Mouse (Mus musculus): ENCODE data around the gene Gpc5. TPM values are rescaled to one million over a fixed set of nuclear protein-coding genes. Genes with fewer than 3 reads are reported as not detected.

The Gpc5 gene
- polyA plus RNA-seq, 1 experiment = not detected

GRCm38 (mm10) chr14:116162586-116162985, 1070.6 kb downstream of the Gpc5 start:
- 76% methylated on average over 2 of the region's 2 CpGs for WGBS

GRCm38 (mm10) chr14:116167401-116167800, 1075.4 kb downstream of the Gpc5 start:
- no peaks in the 10 kb centered on the region for H3K4me1 ChIP-seq (ENCODE audit: control insufficient read depth, insufficient read depth, insufficient read length, low read length)
- TF ChIP-seq CTCF (IDR thresholded peaks at IDR 0.05; ENCODE audit: extremely low read depth, insufficient read length, insufficient replicate concordance, low read depth, low read length) = no peak
- TF ChIP-seq POLR2A (IDR thresholded peaks at IDR 0.05; ENCODE audit: low read depth, low read length) = no peak
- H3K36me3 ChIP-seq (ENCODE audit: control insufficient read depth, insufficient read depth, low read length) = no peaks in the 10 kb centered on the region
- H3K27ac ChIP-seq (ENCODE audit: insufficient read depth, low read depth, low read length) = no peak overlapping the region
- H3K4me3 ChIP-seq (ENCODE audit: low read depth, low read length) = no peak overlapping the region
- H3K27me3 ChIP-seq (ENCODE audit: control insufficient read depth, insufficient read depth, low read length) = no peaks in the 10 kb centered on the region

More at GRCm38 (mm10) chr14:116162586-116162985, 1070.6 kb downstream of the Gpc5 start:
- TF ChIP-seq POLR2A (IDR thresholded peaks at IDR 0.05; ENCODE audit: low read depth, low read length) (no peak), CTCF (IDR thresholded peaks at IDR 0.05; ENCODE audit: extremely low read depth, insufficient read length, insufficient replicate concordance, low read depth, low read length) (no peak)
- Histone ChIP-seq H3K27ac (ENCODE audit: insufficient read depth, low read depth, low read length) (no peak overlapping the region), H3K4me3 (ENCODE audit: low read depth, low read length) (no peak overlapping the region), H3K4me1 (ENCODE audit: control insufficient read depth, insufficient read depth, insufficient read length, low read length) (no peaks in the 10 kb centered on the region), H3K27me3 (ENCODE audit: control insufficient read depth, insufficient read depth, low read length) (no peaks in the 10 kb centered on the region), H3K36me3 (ENCODE audit: control insufficient read depth, insufficient read depth, low read length) (no peaks in the 10 kb centered on the region)

- TF ChIP-seq POLR2A (IDR thresholded peaks at IDR 0.05; ENCODE audit: low read depth, low read length) (no peak), CTCF (IDR thresholded peaks at IDR 0.05; ENCODE audit: extremely low read depth, insufficient read length, insufficient replicate concordance, low read depth, low read length) (no peak)
- H3K4me1 ChIP-seq (ENCODE audit: control insufficient read depth, insufficient read depth, insufficient read length, low read length) = no peaks in the 10 kb centered on the region
- H3K36me3 ChIP-seq (ENCODE audit: control insufficient read depth, insufficient read depth, low read length) = no peaks in the 10 kb centered on the region
- no peak overlapping the region for H3K27ac ChIP-seq (ENCODE audit: insufficient read depth, low read depth, low read length)
- WGBS = 69% methylated on average over 5 of the region's 5 CpGs
- H3K4me3 ChIP-seq (ENCODE audit: low read depth, low read length) = no peak overlapping the region
- H3K27me3 ChIP-seq (ENCODE audit: control insufficient read depth, insufficient read depth, low read length) = no peaks in the 10 kb centered on the region
These were observed 1077.1 kb downstream of the Gpc5 start for GRCm38 (mm10) chr14:116169129-116169528.

GRCm38 (mm10) chr14:116186981-116187380, 1095.0 kb downstream of the Gpc5 start:
- Histone ChIP-seq H3K4me1 (ENCODE audit: control insufficient read depth, insufficient read depth, insufficient read length, low read length) (no peaks in the 10 kb centered on the region), H3K27ac (ENCODE audit: insufficient read depth, low read depth, low read length) (no peak overlapping the region), H3K4me3 (ENCODE audit: low read depth, low read length) (no peak overlapping the region), H3K36me3 (ENCODE audit: control insufficient read depth, insufficient read depth, low read length) (no peaks in the 10 kb centered on the region), H3K27me3 (ENCODE audit: control insufficient read depth, insufficient read depth, low read length) (no peaks in the 10 kb centered on the region)
- TF ChIP-seq POLR2A (IDR thresholded peaks at IDR 0.05; ENCODE audit: low read depth, low read length) (no peak), CTCF (IDR thresholded peaks at IDR 0.05; ENCODE audit: extremely low read depth, insufficient read length, insufficient replicate concordance, low read depth, low read length) (no peak)
- 48% methylated on average over 4 of the region's 4 CpGs for WGBS

GRCm38 (mm10) chr14:116206977-116207376, 1115.0 kb downstream of the Gpc5 start:
- Histone ChIP-seq H3K36me3 (ENCODE audit: control insufficient read depth, insufficient read depth, low read length) (no peaks in the 10 kb centered on the region), H3K27ac (ENCODE audit: insufficient read depth, low read depth, low read length) (no peak overlapping the region), H3K4me3 (ENCODE audit: low read depth, low read length) (no peak overlapping the region), H3K4me1 (ENCODE audit: control insufficient read depth, insufficient read depth, insufficient read length, low read length) (no peaks in the 10 kb centered on the region), H3K27me3 (ENCODE audit: control insufficient read depth, insufficient read depth, low read length) (no peaks in the 10 kb centered on the region)
- TF ChIP-seq CTCF (IDR thresholded peaks at IDR 0.05; ENCODE audit: extremely low read depth, insufficient read length, insufficient replicate concordance, low read depth, low read length) (no peak), POLR2A (IDR thresholded peaks at IDR 0.05; ENCODE audit: low read depth, low read length) (no peak)
- WGBS = 33% methylated on average over 6 of the region's 6 CpGs

- H3K27me3 ChIP-seq (ENCODE audit: control insufficient read depth, insufficient read depth, low read length) = no peaks in the 10 kb centered on the region
- H3K36me3 ChIP-seq (ENCODE audit: control insufficient read depth, insufficient read depth, low read length) = no peaks in the 10 kb centered on the region
- TF ChIP-seq CTCF (IDR thresholded peaks at IDR 0.05; ENCODE audit: extremely low read depth, insufficient read length, insufficient replicate concordance, low read depth, low read length) (no peak), POLR2A (IDR thresholded peaks at IDR 0.05; ENCODE audit: low read depth, low read length) (no peak)
- H3K27ac ChIP-seq (ENCODE audit: insufficient read depth, low read depth, low read length) = no peak overlapping the region
- WGBS = 93% methylated on average over 3 of the region's 3 CpGs
- no peaks in the 10 kb centered on the region for H3K4me1 ChIP-seq (ENCODE audit: control insufficient read depth, insufficient read depth, insufficient read length, low read length)
- H3K4me3 ChIP-seq (ENCODE audit: low read depth, low read length) = no peak overlapping the region
These were observed 1116.6 kb downstream of the Gpc5 start for GRCm38 (mm10) chr14:116208581-116208980.

GRCm38 (mm10) chr14:116209045-116209444, 1117.0 kb downstream of the Gpc5 start:
- H3K4me3 ChIP-seq (ENCODE audit: low read depth, low read length) = no peak overlapping the region
- H3K27ac ChIP-seq (ENCODE audit: insufficient read depth, low read depth, low read length) = no peak overlapping the region
- WGBS = 55% methylated on average over 5 of the region's 5 CpGs
- H3K36me3 ChIP-seq (ENCODE audit: control insufficient read depth, insufficient read depth, low read length) = no peaks in the 10 kb centered on the region
- no peaks in the 10 kb centered on the region for H3K27me3 ChIP-seq (ENCODE audit: control insufficient read depth, insufficient read depth, low read length)
- no peak for TF ChIP-seq POLR2A (IDR thresholded peaks at IDR 0.05; ENCODE audit: low read depth, low read length)
- no peak for TF ChIP-seq CTCF (IDR thresholded peaks at IDR 0.05; ENCODE audit: extremely low read depth, insufficient read length, insufficient replicate concordance, low read depth, low read length)
- no peaks in the 10 kb centered on the region for H3K4me1 ChIP-seq (ENCODE audit: control insufficient read depth, insufficient read depth, insufficient read length, low read length)

- TF ChIP-seq CTCF (IDR thresholded peaks at IDR 0.05; ENCODE audit: extremely low read depth, insufficient read length, insufficient replicate concordance, low read depth, low read length) (no peak), POLR2A (IDR thresholded peaks at IDR 0.05; ENCODE audit: low read depth, low read length) (no peak)
- H3K4me1 ChIP-seq (ENCODE audit: control insufficient read depth, insufficient read depth, insufficient read length, low read length) = no peaks in the 10 kb centered on the region
- no peak overlapping the region for H3K27ac ChIP-seq (ENCODE audit: insufficient read depth, low read depth, low read length)
- no peak overlapping the region for H3K4me3 ChIP-seq (ENCODE audit: low read depth, low read length)
- H3K36me3 ChIP-seq (ENCODE audit: control insufficient read depth, insufficient read depth, low read length) = no peaks in the 10 kb centered on the region
- H3K27me3 ChIP-seq (ENCODE audit: control insufficient read depth, insufficient read depth, low read length) = no peaks in the 10 kb centered on the region
- 87% methylated on average over 6 of the region's 6 CpGs for WGBS
These were observed 1118.3 kb downstream of the Gpc5 start for GRCm38 (mm10) chr14:116210304-116210703.
